Mouse (Mus musculus) gonadal fat pad, adult 2 months (tissue): ENCODE data around the gene Xylb. TPM values are rescaled to one million over a fixed set of nuclear protein-coding genes. Genes with fewer than 3 reads are reported as not detected.
A peak's percentile ranks its signal among the peaks of the same experiment; 100 is the strongest.

Experiments used
- DNase-seq: peaks from one replicate; pipeline ENCODE4 v3.0.0-alpha.2; 2012; ENCODE audit warnings: low read depth
- polyA plus RNA-seq: library from polyadenylated mRNA; depleted of rRNA; stranded (reverse); fragments of >200 nt; gene quantifications from 2 replicates; pipeline ENCODE4 v1.2.3, GENCODE M21; 2012; rRNA removed

Gene Xylb
- polyA plus RNA-seq, result 12.8 and 24.9 TPM in 2 replicates

- no peak for DNase-seq
Measured at GRCm38 (mm10) chr9:119357331-119358057, at the start of gene Xylb. TSS of gene Xylb (plus strand) at chr9:119357381.

- no peak for DNase-seq
Measured at GRCm38 (mm10) chr9:119309067-119309466, 48.1 kb upstream of the Xylb start.

- no peak for DNase-seq
Measured at GRCm38 (mm10) chr9:119313096-119313495, 44.1 kb upstream of the Xylb start.

GRCm38 (mm10) chr9:119318891-119319290 lies 38.3 kb upstream of the Xylb start:
- DNase-seq, result no peak

- DNase-seq, result no peak
Measured at GRCm38 (mm10) chr9:119320446-119320845, 36.7 kb upstream of the Xylb start.

- DNase-seq, result no peak
Measured at GRCm38 (mm10) chr9:119320946-119321345, 36.2 kb upstream of the Xylb start.

- no peak for DNase-seq
Measured at GRCm38 (mm10) chr9:119321392-119322229, 35.6 kb upstream of the Xylb start.

- peak; percentile 94 for DNase-seq
Measured at GRCm38 (mm10) chr9:119322289-119323259, 34.6 kb upstream of the Xylb start, which contains the start of gene Oxsr1. TSS of gene Oxsr1 (minus strand) at chr9:119322427.

- DNase-seq, result no peak
Measured at GRCm38 (mm10) chr9:119323260-119323645, 33.9 kb upstream of the Xylb start.

- no peak for DNase-seq
Measured at GRCm38 (mm10) chr9:119324130-119324529, 33.1 kb upstream of the Xylb start.

GRCm38 (mm10) chr9:119328488-119328887 lies 28.7 kb upstream of the Xylb start:
- peak; percentile 79 for DNase-seq

- DNase-seq, result peak; percentile 99
Measured at GRCm38 (mm10) chr9:119330186-119330963, 26.8 kb upstream of the Xylb start.

GRCm38 (mm10) chr9:119334324-119334723 lies 22.9 kb upstream of the Xylb start:
- DNase-seq, result no peak

- no peak for DNase-seq
Measured at GRCm38 (mm10) chr9:119334834-119335233, 22.3 kb upstream of the Xylb start.

GRCm38 (mm10) chr9:119335571-119335970 lies 21.6 kb upstream of the Xylb start:
- no peak for DNase-seq

GRCm38 (mm10) chr9:119337842-119338241 lies 19.3 kb upstream of the Xylb start:
- no peak for DNase-seq

- no peak for DNase-seq
Measured at GRCm38 (mm10) chr9:119338350-119338749, 18.8 kb upstream of the Xylb start.

- no peak for DNase-seq
Measured at GRCm38 (mm10) chr9:119339106-119339505, 18.1 kb upstream of the Xylb start.

- DNase-seq, result no peak
Measured at GRCm38 (mm10) chr9:119339558-119340211, 17.5 kb upstream of the Xylb start, which contains the start of gene Acaa1a. TSS of gene Acaa1a (plus strand) at chr9:119339676.

- DNase-seq, result no peak
Measured at GRCm38 (mm10) chr9:119340212-119340580, 17.0 kb upstream of the Xylb start.
